Comparison of ENCODE assay signal across 19 mouse cellular contexts in the genomic region with DNA sequence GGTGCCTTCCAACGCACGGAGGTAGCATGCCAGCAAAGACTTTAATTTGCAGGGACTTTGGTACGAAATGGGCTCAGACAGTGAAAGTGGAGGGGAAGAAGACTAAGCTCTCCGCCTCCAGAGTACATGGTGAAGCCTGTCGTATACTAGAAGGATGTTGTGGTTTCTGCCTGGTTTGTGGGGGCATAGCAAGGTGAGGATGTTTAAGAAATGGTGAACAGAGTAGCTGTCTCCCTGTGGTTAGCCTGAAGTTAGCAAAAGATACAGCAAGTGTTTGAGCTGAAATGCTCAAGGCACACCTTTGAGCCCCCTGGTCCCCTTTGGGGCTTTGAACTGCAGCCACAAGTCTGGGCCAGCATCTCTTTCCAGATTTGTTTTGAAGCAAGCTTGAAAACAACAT. TPM values are rescaled to one million over a fixed set of nuclear protein-coding genes. Genes with fewer than 3 reads are reported as not detected.
A peak's percentile ranks its signal among the peaks of the same experiment; 100 is the strongest.
DNase-seq lines count a peak whose midpoint lies in the region; ATAC-seq and TF ChIP-seq lines count a peak whose summit lies in the region.
"Had no signal": no experiment of that assay in that cellular context is flagged by ENCODE, and none has a peak within 500 bp of the region (broad histone marks: within the 10 kb centered on the region; RNA-seq: fewer than 3 reads in every experiment).

No protein-coding gene starts in this region.

- peak; percentile 33 to 56 for DNase-seq in spleen, adult 2 months (ENCODE audit: low read depth in 1 of 2, low spot score in 2 of 2)
- DNase-seq in spleen, postnatal 4 days (ENCODE audit: low spot score in 2 of 2), result no peak
- peak; percentile 9 for DNase-seq in skeletal muscle tissue, adult 2 months (ENCODE audit: low read depth, low spot score)
- DNase-seq in thymus, postnatal 4 days, result peak; percentile 46
- DNase-seq in hindbrain, embryonic 14.5 days (ENCODE audit: low spot score), result no peak
- DNase-seq in kidney, adult 2 months, result no peak
- no peak for DNase-seq in layer of hippocampus, adult 8-10 months (ENCODE audit: low spot score in 2 of 2)
- DNase-seq: cerebellum, postnatal 25 days; gastrocnemius, postnatal 36 days; heart, postnatal 36 days; kidney, postnatal 25 days; liver; lung, embryonic 14.5 days had no signal

- H3K27me3 ChIP-seq in spleen, adult 2 months (ENCODE audit: control insufficient read depth, insufficient read depth, low read length), result no peaks in the 10 kb centered on the region
- no peaks in the 10 kb centered on the region for H3K27me3 ChIP-seq in hindbrain, embryonic 14.5 days (ENCODE audit: control insufficient read depth, insufficient read depth, low read length)
- H3K27me3 ChIP-seq in kidney, adult 2 months (replicated peaks; ENCODE audit: control insufficient read depth, insufficient read depth, low read length), result no peaks in the 10 kb centered on the region
- H3K27me3 ChIP-seq: embryonic facial prominence, embryonic 13.5 days; heart, embryonic 12.5 days; neural tube, embryonic 15.5 days; stomach, embryonic 15.5 days had no signal

- H3K9me3 ChIP-seq in hindbrain, embryonic 14.5 days (ENCODE audit: control insufficient read depth, low read length), result no peaks in the 10 kb centered on the region
- H3K9me3 ChIP-seq: embryonic facial prominence, embryonic 13.5 days; heart, embryonic 12.5 days; neural tube, embryonic 15.5 days; stomach, embryonic 15.5 days had no signal

- H3K4me1 ChIP-seq in spleen, adult 2 months (ENCODE audit: control insufficient read depth, insufficient read depth, insufficient read length), result peaks cover 9% of the 10 kb centered on the region; the same call in 1 of the 2 replicates
- H3K4me1 ChIP-seq in hindbrain, embryonic 14.5 days (replicated peaks; ENCODE audit: control insufficient read depth, insufficient read depth, low read length), result no peaks in the 10 kb centered on the region
- peaks cover 2% of the 10 kb centered on the region; the same call in 1 of the 2 replicates for H3K4me1 ChIP-seq in kidney, adult 2 months (ENCODE audit: control insufficient read depth, insufficient read depth, low read length)
- H3K4me1 ChIP-seq: embryonic facial prominence, embryonic 13.5 days; heart, embryonic 12.5 days; neural tube, embryonic 15.5 days; stomach, embryonic 15.5 days had no signal

- ATAC-seq in hematopoietic stem cell, adult 5-6 weeks (replicated peaks in 1 of 2; ENCODE audit: insufficient read depth in 1 of 2, low FRiP score in 2 of 2, low TSS enrichment in 1 of 2, low read depth in 1 of 2, poor library complexity in 2 of 2, severe bottlenecking in 2 of 2), result peak; percentile 58 to 62
- no peak for ATAC-seq in hindbrain, embryonic 14.5 days (ENCODE audit: low FRiP score)

- H3K27ac ChIP-seq in spleen, adult 2 months (ENCODE audit: insufficient read depth, low read length), result peak overlapping the region; percentile 59
- no peak overlapping the region for H3K27ac ChIP-seq in hindbrain, embryonic 14.5 days
- no peak overlapping the region for H3K27ac ChIP-seq in kidney, adult 2 months (ENCODE audit: insufficient read depth, low read depth, low read length)
- H3K27ac ChIP-seq: embryonic facial prominence, embryonic 13.5 days; neural tube, embryonic 15.5 days; stomach, embryonic 15.5 days had no signal

- no peak for TF ChIP-seq POLR2A in spleen, adult 2 months (IDR thresholded peaks at IDR 0.05; ENCODE audit: low read depth, low read length)
- TF ChIP-seq POLR2A in kidney, adult 2 months (IDR thresholded peaks at IDR 0.05; ENCODE audit: low read depth, low read length), result no peak

- no peak overlapping the region for H3K4me3 ChIP-seq in spleen, adult 2 months (ENCODE audit: extremely low read depth, insufficient read depth, insufficient read length)
- no peak overlapping the region for H3K4me3 ChIP-seq in hindbrain, embryonic 14.5 days (replicated peaks; ENCODE audit: low read length)
- no peak overlapping the region for H3K4me3 ChIP-seq in kidney, adult 2 months (ENCODE audit: insufficient read depth, low read depth, low read length)
- H3K4me3 ChIP-seq: embryonic facial prominence, embryonic 13.5 days; heart, embryonic 12.5 days; neural tube, embryonic 15.5 days; stomach, embryonic 15.5 days had no signal

- H3K9ac ChIP-seq in hindbrain, embryonic 14.5 days, result no peak overlapping the region
- H3K9ac ChIP-seq: embryonic facial prominence, embryonic 13.5 days; heart, embryonic 12.5 days; lung, embryonic 14.5 days; neural tube, embryonic 15.5 days; stomach, embryonic 15.5 days had no signal

- H3K36me3 ChIP-seq in spleen, adult 2 months (ENCODE audit: control insufficient read depth, insufficient read depth, low read length), result no peaks in the 10 kb centered on the region
- no peaks in the 10 kb centered on the region for H3K36me3 ChIP-seq in hindbrain, embryonic 14.5 days (replicated peaks; ENCODE audit: control insufficient read depth, insufficient read depth)
- no peaks in the 10 kb centered on the region for H3K36me3 ChIP-seq in kidney, adult 2 months (ENCODE audit: control insufficient read depth, insufficient read depth, low read length)
- H3K36me3 ChIP-seq: embryonic facial prominence, embryonic 13.5 days; heart, embryonic 12.5 days; neural tube, embryonic 15.5 days; stomach, embryonic 15.5 days had no signal

- no peak overlapping the region for H3K4me2 ChIP-seq in hindbrain, embryonic 14.5 days (replicated peaks)
- H3K4me2 ChIP-seq: embryonic facial prominence, embryonic 13.5 days; heart, embryonic 12.5 days; lung, embryonic 14.5 days; neural tube, embryonic 15.5 days; stomach, embryonic 15.5 days had no signal

- WGBS in spleen, adult 2 months, result 13% methylated on average over 5 of the region's 5 CpGs
- 95% methylated on average over 5 of the region's 5 CpGs for WGBS in hindbrain, embryonic 14.5 days
- WGBS in kidney, adult 2 months, result 93% methylated on average over 5 of the region's 5 CpGs

- no peak for TF ChIP-seq CTCF in spleen, adult 2 months (IDR thresholded peaks at IDR 0.05; ENCODE audit: extremely low read depth, insufficient read depth, insufficient read length, insufficient replicate concordance)
- no peak for TF ChIP-seq CTCF in kidney, adult 2 months (conservative IDR thresholded peaks at IDR 0.05; ENCODE audit: insufficient read depth, insufficient read length, low read depth, low read length)

RNA-seq across cellular contexts. Expression of gene Il7r, which starts 44.8 kb away (rescaled TPM):
- polyA plus RNA-seq in spleen, adult 2 months (2012; rRNA removed), result 7.5 and 9.6 TPM in 2 replicates
- total RNA-seq in hematopoietic stem cell, adult 5-6 weeks (2017), result 5.7 and 11.8 TPM in 2 replicates
- 0.23 TPM in 1 of 2 replicates, not detected in the other for polyA plus RNA-seq in hindbrain, embryonic 14.5 days (2014; fragmentation: Nextera tagmentation; extraction: Ambion mirVana)
- 0.04 and 0.95 TPM in 2 replicates for polyA plus RNA-seq in kidney, adult 2 months (2012; rRNA removed)
- total RNA-seq in layer of hippocampus, adult 8-10 months (2022), result under 1 TPM; 0.21 to 0.63 (median 0.34) TPM
- polyA plus RNA-seq: C2C12; embryonic facial prominence, embryonic 13.5 days had no signal

Comparison
In these comparisons a context has a peak if more than half of its experiments do, and no peak if none do; other contexts are left out.
1. DNase-seq: peak in spleen, adult 2 months (2 of 2), skeletal muscle tissue, adult 2 months (single experiment) and thymus, postnatal 4 days (single experiment); none in spleen, postnatal 4 days (0 of 2), hindbrain, embryonic 14.5 days (single experiment), kidney, adult 2 months (single experiment) and layer of hippocampus, adult 8-10 months (0 of 2).